Mouse (Mus musculus) thymus, postnatal 4 days (tissue): ENCODE results near the gene Svs3a.
"Not testable (repeated sequence)": the region's sequence is repeated elsewhere in the genome, so short reads cannot be mapped to it uniquely, and the experiment has no call there.

Experiments
- DNase-seq: peaks from one replicate; pipeline ENCODE4 v3.0.0; 2021

Gene Svs3a

DNA sequence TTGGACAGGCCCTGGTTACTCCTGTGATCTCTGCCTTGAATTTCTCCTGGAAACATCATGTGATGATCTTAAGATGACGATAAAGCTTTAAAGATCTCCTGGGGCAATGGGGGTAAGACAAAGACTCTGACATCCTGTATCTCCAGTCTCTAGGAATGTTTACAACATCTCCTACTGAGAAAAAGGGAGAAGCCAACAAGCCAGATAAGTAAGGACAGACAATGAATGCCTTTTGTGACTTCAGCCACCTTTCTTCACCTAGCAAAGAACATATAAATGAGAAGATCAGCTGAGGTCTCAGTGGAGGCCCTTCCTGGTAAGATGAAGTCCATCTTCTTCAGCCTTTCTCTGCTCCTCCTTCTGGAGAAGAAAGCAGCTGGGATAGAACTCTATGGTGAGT is at the start of gene Svs3a:
TSS of gene Svs3a (plus strand) at position 301 of the 400 bp plus-strand sequence.
- not testable (repeated sequence) for DNase-seq

- not testable (repeated sequence) for DNase-seq
Observed at GRCm38 (mm10) chr2:164256540-164256939, 32.5 kb upstream of the Svs3a start, which contains the start of gene Svs3b. Gene Svs3b (minus strand): TSS chr2:164256640.

- no peak for DNase-seq
Observed at GRCm38 (mm10) chr2:164278359-164278758, 10.7 kb upstream of the Svs3a start, which contains the start of gene Svs4. Gene Svs4 (minus strand): TSS chr2:164278459.

DNA sequence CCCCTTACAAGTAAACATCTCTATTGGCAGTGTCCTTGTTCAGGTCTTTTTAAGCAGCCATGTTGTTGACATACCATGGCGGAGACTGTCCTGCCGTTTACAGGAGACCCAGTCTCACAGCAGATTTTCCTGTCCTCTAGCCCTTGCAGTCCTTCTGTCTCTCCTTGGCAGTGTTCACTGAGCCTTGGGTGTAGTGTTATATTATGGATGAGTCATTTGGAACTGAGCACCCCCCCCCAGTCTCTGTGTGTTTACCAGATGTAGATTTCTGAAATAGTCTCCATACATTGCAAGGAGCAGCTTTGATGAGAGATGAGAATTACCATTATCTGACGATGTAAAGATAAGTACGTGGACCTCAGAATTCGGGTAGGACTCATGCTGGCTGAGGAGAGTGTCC is 23.5 kb downstream of the Svs3a start:
- no peak for DNase-seq

DNA sequence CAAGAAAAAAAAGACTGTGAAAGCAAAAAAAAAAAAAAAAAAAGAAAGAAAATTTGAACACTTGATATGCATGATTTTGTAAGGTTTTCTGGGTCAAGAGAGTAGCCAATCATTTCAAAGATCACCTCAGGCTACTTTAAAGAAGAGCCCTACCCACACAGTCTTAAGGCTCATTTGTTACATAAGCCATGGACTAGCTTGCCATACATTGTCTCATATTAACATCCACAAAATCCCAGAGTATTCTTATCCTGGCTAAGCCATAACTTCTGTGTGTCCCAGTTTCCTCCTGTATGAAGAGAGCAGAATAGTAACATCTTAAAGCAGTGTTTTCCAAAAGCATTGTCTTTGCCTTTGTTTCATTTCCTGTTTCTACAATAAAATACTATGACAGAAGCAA is 26.4 kb downstream of the Svs3a start:
- not testable (repeated sequence) for DNase-seq

DNA sequence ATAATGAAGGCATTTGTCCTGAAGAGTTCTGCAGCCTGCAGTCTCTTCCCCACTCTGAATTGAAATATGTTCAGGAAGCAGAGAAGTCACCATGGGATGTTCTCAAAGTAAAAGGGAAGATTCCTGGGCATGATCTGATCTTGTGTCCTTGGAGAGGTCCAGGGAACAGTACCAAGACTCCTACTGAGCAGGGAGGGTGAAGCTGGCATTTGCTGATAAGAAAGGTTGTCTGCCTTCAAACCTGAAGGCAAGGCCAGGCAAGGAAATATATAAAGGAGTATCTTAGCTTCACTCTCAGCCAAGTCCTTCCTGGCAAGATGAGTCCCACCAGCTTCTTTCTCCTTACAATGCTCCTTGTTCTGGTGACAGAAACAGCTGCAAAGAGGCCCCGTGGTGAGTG is 27.4 kb downstream of the Svs3a start, which contains the start of gene Svs6:
TSS of gene Svs6 (plus strand) at position 301 of the 400 bp plus-strand sequence.
- not testable (repeated sequence) for DNase-seq

DNA sequence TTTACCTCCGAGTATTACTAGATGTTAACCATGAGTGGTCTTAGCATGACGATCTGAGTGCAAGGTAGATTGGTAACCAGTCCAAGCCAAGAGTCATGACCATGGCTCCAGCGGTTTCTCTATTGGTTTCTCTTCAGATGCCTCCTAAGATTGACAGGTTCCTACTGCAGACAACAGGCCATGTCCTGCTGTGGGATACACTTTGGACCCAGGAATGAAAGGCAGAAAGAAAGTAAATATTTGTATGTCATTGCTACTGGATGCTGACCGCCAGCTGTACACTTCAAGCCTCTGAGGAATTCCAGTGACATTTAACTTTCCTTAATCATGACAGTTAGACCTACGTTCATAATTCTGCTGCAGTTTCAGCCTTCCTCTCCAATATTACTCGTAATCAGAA is 31.9 kb downstream of the Svs3a start:
- DNase-seq: no peak

GRCm38 (mm10) chr2:164332440-164332839 is 43.4 kb downstream of the Svs3a start, which contains the start of gene Svs5:
Gene Svs5 (plus strand): TSS chr2:164332740.
- DNase-seq: not testable (repeated sequence)
